Mouse (Mus musculus) gastrocnemius, adult 18-20 months (tissue): ENCODE measurements around the gene Abhd16a. TPM values are rescaled to one million over a fixed set of nuclear protein-coding genes. Genes with fewer than 3 reads are reported as not detected.
A peak's percentile ranks its signal among the peaks of the same experiment; 100 is the strongest.
"Not testable (repeated sequence)": the region's sequence is repeated elsewhere in the genome, so short reads cannot be mapped to it uniquely, and the experiment has no call there.

Experiments used
- DNase-seq: peaks from one replicate; pipeline ENCODE4 v3.0.0; 2021; ENCODE audit warnings: low spot score
- total RNA-seq, 2 experiments: library from RNA; stranded (reverse); gene quantifications; 2 replicates each; pipeline ENCODE4 v1.2.3; 2021

The Abhd16a gene
- total RNA-seq, 2 experiments from 2014 or later, result 85.3 to 87.7 TPM

GRCm38 (mm10) chr17:35115046-35116019 is 26.3 kb downstream of the Abhd16a start, which contains the start of gene Ly6g5b:
Ly6g5b (minus strand) TSS chr17:35115428.
- DNase-seq, result no peak

GRCm38 (mm10) chr17:35120745-35121142 is 31.7 kb downstream of the Abhd16a start:
- DNase-seq, result peak; percentile 47

DNA sequence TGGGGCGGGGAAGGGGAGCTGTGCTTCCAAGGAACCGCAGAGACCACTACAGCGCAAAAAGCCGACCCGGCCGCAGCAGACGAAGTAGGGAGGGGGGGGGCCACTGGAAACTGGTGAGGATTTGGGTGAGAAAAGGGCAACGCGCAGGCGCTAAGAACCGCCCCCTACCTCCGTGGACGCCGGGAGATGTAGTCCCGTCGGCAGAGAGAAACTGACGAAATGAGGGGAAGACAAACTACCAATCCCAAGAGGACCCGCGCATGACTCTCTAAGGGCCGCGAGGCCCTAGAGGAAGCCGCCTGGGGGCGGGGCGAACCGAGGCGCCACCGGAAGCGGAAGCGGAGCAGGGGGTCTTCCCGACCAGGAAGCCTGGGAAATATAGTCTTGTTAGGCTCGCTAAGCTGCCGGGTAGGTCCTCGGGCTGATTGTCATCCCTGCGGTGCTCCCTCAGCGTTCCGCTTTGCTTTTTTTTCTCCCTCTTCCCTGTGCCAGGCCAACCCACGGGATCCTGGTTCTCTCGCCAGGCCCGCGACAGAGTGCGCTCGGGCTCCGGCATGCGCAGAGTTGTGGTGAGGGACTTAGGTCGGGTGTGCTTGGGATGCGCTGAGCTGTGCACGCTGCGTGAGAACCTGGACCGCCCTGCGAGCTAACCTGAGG is 32.2 kb downstream of the Abhd16a start, which contains the start of gene Gpank1:
Gene Gpank1, plus strand, starts transcription at position 313 of the 657 bp plus-strand sequence.
- DNase-seq, result peak; percentile 98

DNA sequence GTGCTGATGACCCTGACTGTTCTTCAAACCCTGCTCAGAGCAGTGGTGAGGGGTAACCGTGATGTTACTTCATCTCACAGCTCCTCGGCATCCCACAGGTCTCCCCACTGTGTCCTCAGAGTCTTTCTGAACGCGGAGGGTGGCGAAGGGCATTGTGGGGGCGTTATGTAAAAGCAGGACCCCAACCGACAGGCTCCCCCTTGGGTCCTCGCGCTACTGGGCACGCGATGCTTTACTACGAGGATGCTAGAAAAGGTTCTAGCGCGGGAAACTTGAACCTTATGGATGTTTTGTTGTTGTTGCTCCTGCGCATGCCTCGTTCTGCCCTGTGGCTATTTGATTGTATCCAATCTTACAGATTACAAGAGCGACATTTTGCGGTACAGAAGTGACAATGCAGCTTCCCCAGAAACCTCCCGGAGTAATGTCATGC is 32.8 kb downstream of the Abhd16a start, which contains the start of gene Csnk2b:
Gene Csnk2b, minus strand, starts transcription at position 183 of the 433 bp plus-strand sequence.
- DNase-seq, result no peak

DNA sequence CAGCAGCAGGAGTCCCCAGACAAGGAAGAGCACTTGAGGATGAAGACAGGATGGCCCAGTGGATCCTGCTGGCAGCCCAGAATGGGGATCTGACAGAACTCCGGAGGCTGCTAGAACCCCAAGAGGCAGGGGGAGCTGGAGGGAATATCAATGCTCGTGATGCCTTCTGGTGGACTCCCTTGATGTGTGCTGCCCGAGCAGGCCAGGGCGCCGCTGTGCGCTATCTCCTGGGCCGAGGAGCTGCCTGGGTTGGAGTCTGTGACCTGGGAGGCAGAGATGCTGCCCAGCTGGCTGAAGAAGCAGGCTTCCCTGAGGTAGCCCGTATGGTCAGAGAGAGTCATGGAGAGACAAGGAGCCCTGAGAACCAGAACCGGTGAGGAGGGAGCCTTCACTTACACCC is 34.2 kb downstream of the Abhd16a start:
- DNase-seq, result not testable (repeated sequence)

GRCm38 (mm10) chr17:35124261-35124896 is 35.3 kb downstream of the Abhd16a start:
- not testable (repeated sequence) for DNase-seq

DNA sequence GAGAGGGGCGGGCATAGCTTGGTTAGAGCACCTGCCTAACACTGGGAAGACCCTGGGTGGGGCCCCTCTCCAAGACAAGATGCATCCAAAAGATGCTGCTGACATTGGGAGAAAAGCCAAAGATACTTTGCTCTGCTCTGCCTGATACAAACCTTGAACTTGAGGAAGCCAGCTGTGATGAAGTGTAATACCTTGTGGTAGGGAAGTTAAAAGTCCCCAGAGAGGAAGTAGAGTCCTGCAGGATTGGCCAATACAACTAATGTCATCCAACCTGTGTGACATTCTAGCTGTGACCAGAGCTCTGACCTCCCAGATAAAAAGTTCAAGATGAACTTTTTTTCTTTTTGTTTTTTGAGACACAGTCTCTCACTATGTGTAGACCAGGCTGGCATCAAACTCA is 36.0 kb downstream of the Abhd16a start:
- DNase-seq, result no peak

DNA sequence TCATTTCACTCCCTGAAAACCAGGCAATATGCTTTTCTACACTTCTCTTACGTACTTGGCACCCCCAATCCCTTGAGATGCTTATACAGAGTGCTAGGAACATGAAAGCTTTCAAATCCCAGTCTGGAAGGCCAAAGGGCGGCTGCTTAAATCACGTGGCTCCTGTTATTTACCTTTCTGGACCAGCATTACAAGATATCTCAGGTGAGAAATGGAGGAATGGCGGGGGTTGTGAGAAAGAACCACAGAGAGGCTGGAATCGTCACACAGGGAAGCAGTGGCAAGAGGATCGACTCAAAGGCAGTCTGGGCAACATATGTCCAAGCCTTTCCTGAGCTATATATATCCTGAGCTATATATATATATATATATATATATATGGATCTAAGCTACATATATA is 36.5 kb downstream of the Abhd16a start:
- no peak for DNase-seq

- peak; percentile 67 for DNase-seq
Measured at GRCm38 (mm10) chr17:35126206-35126611, 37.1 kb downstream of the Abhd16a start, which contains the start of gene D17H6S53E. D17H6S53E (plus strand) TSS chr17:35126373.

GRCm38 (mm10) chr17:35127017-35127416 is 38.0 kb downstream of the Abhd16a start:
- no peak for DNase-seq

GRCm38 (mm10) chr17:35128996-35129395 is 39.9 kb downstream of the Abhd16a start:
- DNase-seq, result no peak

DNA sequence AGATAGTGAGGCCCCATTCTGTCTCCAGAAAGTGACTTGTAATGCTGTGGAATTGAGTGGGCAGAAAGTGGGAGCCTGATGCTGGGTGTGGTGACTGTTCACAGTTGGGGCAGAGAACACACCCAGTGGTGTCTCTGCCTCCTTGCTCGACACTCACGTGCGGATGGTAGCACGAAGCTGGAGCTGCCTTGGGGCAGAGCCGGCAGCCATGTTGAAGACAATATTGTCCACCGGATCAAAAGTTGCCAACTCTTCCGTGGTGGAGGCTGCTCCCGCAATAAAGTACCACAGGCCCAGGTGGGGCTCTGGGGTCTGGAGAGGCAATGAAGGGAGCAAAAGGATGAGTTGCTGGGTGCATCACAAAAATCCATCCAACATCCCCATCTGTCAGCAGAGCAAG is 42.0 kb downstream of the Abhd16a start:
- no peak for DNase-seq

DNA sequence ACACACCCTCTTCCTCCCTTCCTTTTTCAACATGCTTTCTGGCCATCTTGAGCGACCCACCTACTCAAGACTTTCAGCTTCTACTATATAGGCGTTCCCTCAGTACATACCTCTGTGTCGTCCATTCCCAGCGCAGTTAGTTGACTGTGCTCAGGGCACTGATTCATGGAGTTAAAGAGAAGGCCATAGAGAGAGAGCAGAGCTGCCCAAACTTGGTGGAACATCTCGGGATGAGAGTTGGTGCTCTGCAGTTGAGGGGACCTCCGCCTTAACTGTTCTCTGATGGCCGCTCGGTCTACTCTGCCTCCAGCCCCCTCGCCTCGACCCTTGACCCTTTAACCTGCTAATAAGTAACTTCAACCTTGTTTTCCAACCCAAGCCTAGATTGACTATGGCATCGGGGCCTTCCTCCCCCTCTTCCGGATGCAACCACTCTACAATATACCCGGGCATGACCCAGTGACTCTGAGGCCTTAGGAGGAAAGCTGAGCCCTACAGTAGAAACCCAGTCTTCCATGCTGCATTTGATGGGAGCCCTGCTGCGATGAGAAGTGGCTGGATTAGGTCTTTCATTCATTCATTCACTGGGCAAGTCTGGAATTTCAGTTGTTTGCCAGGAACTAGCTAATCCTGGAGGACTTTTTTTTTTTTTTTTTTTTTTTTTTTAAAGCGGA is 42.6 kb downstream of the Abhd16a start, which contains the start of gene Apom:
Gene Apom, minus strand, starts transcription at position 551 of the 674 bp plus-strand sequence.
- no peak for DNase-seq

DNA sequence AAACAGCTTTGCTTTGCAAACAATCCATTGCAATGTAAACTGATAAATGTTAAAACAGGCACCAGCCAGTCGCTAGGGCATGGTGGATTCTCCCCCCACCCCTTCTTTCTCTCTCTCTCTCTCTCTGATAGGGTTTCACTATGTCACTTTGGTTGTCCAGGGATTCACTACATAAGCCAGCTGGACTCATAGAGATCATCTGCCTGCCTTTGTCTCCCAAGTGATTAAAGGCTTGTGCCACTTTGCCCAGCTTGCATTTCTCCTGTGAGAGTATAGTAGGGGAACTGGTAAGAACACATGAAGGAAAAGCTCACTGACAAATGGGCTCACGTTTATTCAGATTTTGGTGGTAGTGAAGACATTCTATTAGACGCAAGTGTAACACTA is 43.1 kb downstream of the Abhd16a start:
- no peak for DNase-seq

GRCm38 (mm10) chr17:35133517-35133916 is 44.5 kb downstream of the Abhd16a start:
- DNase-seq, result no peak

GRCm38 (mm10) chr17:35134801-35135590 is 45.9 kb downstream of the Abhd16a start, which contains the start of gene Bag6:
Bag6 (plus strand) TSS chr17:35135178.
- DNase-seq, result peak; percentile 93

- no peak for DNase-seq
Measured at GRCm38 (mm10) chr17:35135591-35136320, 46.7 kb downstream of the Abhd16a start.

GRCm38 (mm10) chr17:35139269-35139668 is 50.2 kb downstream of the Abhd16a start:
- no peak for DNase-seq

- DNase-seq, result no peak
Measured at GRCm38 (mm10) chr17:35140490-35140996, 51.5 kb downstream of the Abhd16a start.
